Mouse (Mus musculus) CH12.LX (cell line): ENCODE data around the gene Gm43518. TPM values are rescaled to one million over a fixed set of nuclear protein-coding genes. Genes with fewer than 3 reads are reported as not detected.

ENCODE experiments used
- DNase-seq: peaks from one replicate; pipeline ENCODE4 v3.0.0-alpha.2; 2013; ENCODE audit errors: extremely low read depth
- H3K27ac ChIP-seq: 2 replicates; pipeline ENCODE4 v1.5.1; 2012; ENCODE audit warnings: low read depth, mild to moderate bottlenecking, control low read depth, moderate library complexity; ENCODE audit not compliant: insufficient read depth
- H3K27me3 ChIP-seq: replicated peaks from 2 replicates; pipeline ENCODE3; 2012; ENCODE audit warnings: inconsistent platforms
- H3K36me3 ChIP-seq, 2 experiments: replicated peaks in 1 of 2; 2 replicates each; pipeline versions ENCODE3 to v1.6.1; 2012; ENCODE audit warnings: inconsistent platforms in 1 of 2, low read length in 1 of 2, mild to moderate bottlenecking in 1 of 2, mixed read lengths in 1 of 2, moderate library complexity in 1 of 2; ENCODE audit not compliant: control insufficient read depth in 1 of 2, insufficient read depth in 1 of 2
- H3K4me1 ChIP-seq, 2 experiments: 2 replicates each; pipeline ENCODE4 v1.6.1; 2012; ENCODE audit warnings: inconsistent platforms in 1 of 2, moderate library complexity in 1 of 2; ENCODE audit not compliant: insufficient read depth in 2 of 2, control insufficient read depth in 1 of 2
- H3K4me2 ChIP-seq: 2 replicates; pipeline ENCODE4 v1.6.1; 2012; ENCODE audit warnings: low read depth, mild to moderate bottlenecking, control low read depth; ENCODE audit not compliant: poor library complexity, insufficient read depth, severe bottlenecking
- H3K4me3 ChIP-seq, 3 experiments: fragments of 150-350 bp in 1 of 3; sonication (generic) in 1 of 3; replicated peaks in 1 of 3; 2 replicates each; pipeline versions ENCODE3 to v1.5.1; 2011 to 2012; ENCODE audit warnings: low read depth in 2 of 3, low read length in 2 of 3, mild to moderate bottlenecking in 2 of 3, moderate library complexity in 2 of 3, control low read depth in 1 of 3, improper control_type of control experiment in 1 of 3, inconsistent platforms in 1 of 3, mixed read lengths in 1 of 3; ENCODE audit not compliant: poor library complexity in 1 of 3
- H3K79me2 ChIP-seq: replicated peaks from 2 replicates; pipeline ENCODE4 v1.6.1; 2012; ENCODE audit warnings: mild to moderate bottlenecking, moderate library complexity; ENCODE audit not compliant: control insufficient read depth, poor library complexity, insufficient read depth, severe bottlenecking; ENCODE audit errors: extremely low read depth
- H3K9ac ChIP-seq: 2 replicates; pipeline ENCODE4 v1.6.1; 2012; ENCODE audit warnings: low read depth, mild to moderate bottlenecking, control low read depth, moderate library complexity; ENCODE audit not compliant: insufficient read depth
- H3K9me3 ChIP-seq: replicated peaks from 2 replicates; pipeline ENCODE3; 2012; ENCODE audit warnings: low read length, inconsistent platforms, mixed read lengths
- CHD1 ChIP-seq: IDR thresholded peaks from 2 replicates; pipeline ENCODE4 v1.6.1; 2012; ENCODE audit warnings: low read depth, low read length, improper control_type of control experiment, inconsistent platforms
- CHD2 ChIP-seq: IDR thresholded peaks from 2 replicates; pipeline ENCODE4 v1.6.1; 2011; ENCODE audit warnings: low read length, improper control_type of control experiment
- CTCF ChIP-seq, 2 experiments: IDR thresholded peaks in 1 of 2; conservative IDR thresholded peaks in 1 of 2; 2 replicates each; pipeline ENCODE4 v1.5.1; 2011 to 2012; ENCODE audit warnings: low read depth in 2 of 2, low read length in 2 of 2, improper control_type of control experiment in 1 of 2, inconsistent platforms in 1 of 2, mild to moderate bottlenecking in 1 of 2, moderate library complexity in 1 of 2
- E2F4 ChIP-seq: IDR thresholded peaks from 2 replicates; pipeline ENCODE4 v1.6.1; 2011; ENCODE audit warnings: low read depth, low read length, improper control_type of control experiment; ENCODE audit not compliant: insufficient replicate concordance
- ETS1 ChIP-seq: conservative IDR thresholded peaks from 2 replicates; pipeline ENCODE4 v1.6.1; 2012; ENCODE audit warnings: low read depth, mild to moderate bottlenecking, inconsistent platforms, low read length, improper control_type of control experiment, moderate library complexity
- GABPA ChIP-seq: IDR thresholded peaks from 2 replicates; pipeline ENCODE4 v1.6.1; 2012; ENCODE audit warnings: low read depth, low read length, improper control_type of control experiment, inconsistent platforms; ENCODE audit not compliant: insufficient replicate concordance
- IRF4 ChIP-seq: IDR thresholded peaks from 2 replicates; pipeline ENCODE4 v1.6.1; 2014; ENCODE audit warnings: low read depth, mild to moderate bottlenecking, inconsistent platforms, low read length, improper control_type of control experiment
- MAFK ChIP-seq: IDR thresholded peaks from 2 replicates; pipeline ENCODE4 v1.6.1; 2011; ENCODE audit warnings: low read length, improper control_type of control experiment; ENCODE audit not compliant: insufficient replicate concordance
- MAX ChIP-seq: IDR thresholded peaks from 2 replicates; pipeline ENCODE4 v1.6.1; 2011; ENCODE audit warnings: low read length, improper control_type of control experiment
- MAZ ChIP-seq: IDR thresholded peaks from 2 replicates; pipeline ENCODE4 v1.6.1; 2012; ENCODE audit warnings: low read depth, mild to moderate bottlenecking, inconsistent platforms, low read length, improper control_type of control experiment, moderate library complexity
- MEF2A ChIP-seq: IDR thresholded peaks from 2 replicates; pipeline ENCODE4 v1.6.1; 2014; ENCODE audit warnings: low read depth, mild to moderate bottlenecking, inconsistent platforms, low read length, improper control_type of control experiment, borderline replicate concordance
- MXI1 ChIP-seq: IDR thresholded peaks from 2 replicates; pipeline ENCODE4 v1.6.1; 2011; ENCODE audit warnings: mild to moderate bottlenecking, low read depth, low read length, improper control_type of control experiment
- MYC ChIP-seq: IDR thresholded peaks from 2 replicates; pipeline ENCODE4 v1.6.1; 2011; ENCODE audit warnings: low read depth, mild to moderate bottlenecking, improper control_type of control experiment, low read length
- NRF1 ChIP-seq: IDR thresholded peaks from 2 replicates; pipeline ENCODE4 v1.6.1; 2014; ENCODE audit warnings: low read depth, mild to moderate bottlenecking, inconsistent platforms, low read length, improper control_type of control experiment, moderate library complexity
- POLR2A ChIP-seq: IDR thresholded peaks from 2 replicates; pipeline ENCODE4 v1.6.1; 2011; ENCODE audit warnings: low read depth, mild to moderate bottlenecking, improper control_type of control experiment, low read length
- POLR2AphosphoS2 ChIP-seq: IDR thresholded peaks from 2 replicates; pipeline ENCODE4 v1.6.1; 2011; ENCODE audit warnings: low read depth, low read length, improper control_type of control experiment
- SMC3 ChIP-seq: IDR thresholded peaks from 2 replicates; pipeline ENCODE4 v1.6.1; 2011; ENCODE audit warnings: low read depth, low read length, improper control_type of control experiment
- USF1 ChIP-seq: IDR thresholded peaks from 2 replicates; pipeline ENCODE4 v1.6.1; 2014; ENCODE audit warnings: low read depth, mild to moderate bottlenecking, inconsistent platforms, low read length, improper control_type of control experiment
- USF2 ChIP-seq: conservative IDR thresholded peaks from 2 replicates; pipeline ENCODE4 v1.6.1; 2011; ENCODE audit warnings: low read depth, low read length, improper control_type of control experiment
- ZMIZ1 ChIP-seq: IDR thresholded peaks from 2 replicates; pipeline ENCODE4 v1.6.1; 2012; ENCODE audit warnings: low read depth, mild to moderate bottlenecking, inconsistent platforms, low read length, improper control_type of control experiment
- ZNF384 ChIP-seq: IDR thresholded peaks from 2 replicates; pipeline ENCODE4 v1.6.1; 2012; ENCODE audit warnings: low read depth, low read length, improper control_type of control experiment, inconsistent platforms
- dilution Hi-C: fragments of 300-500 bp; cut with MboI; formaldehyde crosslinking; loops from 2 replicates; pipeline ENCODE4 v1.14.3; 2020; ENCODE audit warnings: low sequenced_read_pairs; ENCODE audit not compliant: extremely low pct_unique_long_range_greater_than_20kb, extremely low pct_ligation_motif_present
- in situ Hi-C: fragments of 300-500 bp; cut with MboI; formaldehyde crosslinking; loops from 3 replicates; pipeline ENCODE4 v1.14.3; 2019; ENCODE audit warnings: low sequenced_read_pairs, low pct_ligation_motif_present, low pct_unique_long_range_greater_than_20kb, mixed read lengths
- polyA plus RNA-seq: library from polyadenylated mRNA; unstranded; fragments of >175 nt; gene quantifications from 2 replicates; pipeline ENCODE4 v1.2.1, GENCODE M21; 2012; ENCODE audit warnings: low read depth; ENCODE audit not compliant: insufficient read length
- total RNA-seq, 2 experiments: library from RNA; depleted of rRNA; stranded (reverse); fragments of 300-350 nt in 1 of 2; fragments of >200 nt in 1 of 2; gene quantifications; 2 replicates each; pipeline ENCODE4 v1.2.3; 2012 to 2014

Gene Gm43518
- total and polyA plus RNA-seq, 3 experiments = 0.87 TPM; not detected in 2

GRCm38 (mm10) chr5:123970576-123970975 is 43.4 kb downstream of the Gm43518 start:
- in situ Hi-C loops = no loop called here
- Histone ChIP-seq H3K4me2 (no peak overlapping the region), H3K36me3 (no peaks in the 10 kb centered on the region), H3K27me3 (no peaks in the 10 kb centered on the region), H3K79me2 (peaks cover 9% of the 10 kb centered on the region), H3K4me3 (no peak overlapping the region), H3K9ac (no peak overlapping the region), H3K27ac (no peak overlapping the region), H3K4me1 (peaks cover 4 to 15% of the 10 kb centered on the region in 2 experiments), H3K9me3 (no peaks in the 10 kb centered on the region)
- TF ChIP-seq POLR2A = no peak
- TF ChIP-seq ZNF384 = no peak
- TF ChIP-seq MAFK = no peak
- TF ChIP-seq GABPA = no peak
- no peak for TF ChIP-seq CHD1
- no peak for TF ChIP-seq IRF4
- TF ChIP-seq MYC = no peak
- no peak for TF ChIP-seq SMC3
- TF ChIP-seq ETS1 = no peak
- no peak for TF ChIP-seq E2F4
- no peak for TF ChIP-seq CHD2
- TF ChIP-seq ZMIZ1 = no peak
- no peak for TF ChIP-seq USF1
- TF ChIP-seq MAZ = no peak
- no peak for TF ChIP-seq NRF1
- TF ChIP-seq MXI1 = no peak
- TF ChIP-seq POLR2AphosphoS2 = no peak
- TF ChIP-seq MAX = no peak
- no peak for TF ChIP-seq USF2
- DNase-seq = no peak
- dilution Hi-C loops = no loop called here

GRCm38 (mm10) chr5:123972453-123972852 is 45.2 kb downstream of the Gm43518 start:
- dilution Hi-C loops (no loop called here), in situ Hi-C loops (no loop called here)
- peaks cover 15 to 33% of the 10 kb centered on the region in 2 experiments for H3K4me1 ChIP-seq

More at GRCm38 (mm10) chr5:123972453-123972852, 45.2 kb downstream of the Gm43518 start:
- Histone ChIP-seq H3K27me3 (no peaks in the 10 kb centered on the region), H3K4me2 (no peak overlapping the region), H3K36me3 (peaks cover 0 to 4% of the 10 kb centered on the region in 2 experiments), H3K9me3 (no peaks in the 10 kb centered on the region), H3K9ac (no peak overlapping the region), H3K27ac (no peak overlapping the region), H3K4me3 (no peak overlapping the region), H3K79me2 (peaks cover 28% of the 10 kb centered on the region)
- no peak for DNase-seq
- peak; percentile 65 for TF ChIP-seq ZNF384
- TF ChIP-seq MEF2A = no peak
- no peak for TF ChIP-seq CHD1
- TF ChIP-seq MAX = no peak
- TF ChIP-seq CTCF (conservative IDR thresholded peaks at IDR 0.05 in 1 of 2, IDR thresholded peaks at IDR 0.05 in 1 of 2; ENCODE audit: low read depth in 2 of 2, low read length in 2 of 2) = no peak
- TF ChIP-seq MYC = no peak
